Mouse (Mus musculus) MEL (cell line): ENCODE measurements at regions not wholly inside any gene's neighbourhood (a gene's known extent, or its start where the extent isn't known, plus 50 kb on each side); places are given as distances from the start of the nearest gene placed in this dataset.

Experiments used
- CTCF ChIP-seq, 3 experiments: IDR thresholded peaks in 2 of 3; conservative IDR thresholded peaks in 1 of 3; 2 replicates each; pipeline ENCODE4 v1.5.1; 2011 to 2012; ENCODE audit warnings: low read length in 3 of 3, low read depth in 2 of 3, mild to moderate bottlenecking in 2 of 3, improper control_type of control experiment in 1 of 3, inconsistent platforms in 1 of 3, mixed read lengths in 1 of 3, moderate library complexity in 1 of 3; ENCODE audit not compliant: control insufficient read depth in 1 of 3, insufficient read depth in 1 of 3, poor library complexity in 1 of 3, severe bottlenecking in 1 of 3
- E2F4 ChIP-seq: IDR thresholded peaks from 2 replicates; pipeline ENCODE4 v1.6.1; 2011; ENCODE audit warnings: low read depth, low read length, improper control_type of control experiment, borderline replicate concordance
- EP300 ChIP-seq, 2 experiments: IDR thresholded peaks; 2 replicates each; pipeline ENCODE4 v1.6.1; 2011; ENCODE audit warnings: improper control_type of control experiment in 2 of 2, low read length in 2 of 2, low read depth in 1 of 2, mild to moderate bottlenecking in 1 of 2
- HCFC1 ChIP-seq: IDR thresholded peaks from 2 replicates; pipeline ENCODE4 v1.6.1; 2012; ENCODE audit warnings: low read depth, mild to moderate bottlenecking, inconsistent platforms, low read length, improper control_type of control experiment, moderate library complexity
- MAZ ChIP-seq: IDR thresholded peaks from 2 replicates; pipeline ENCODE4 v1.6.1; 2012; ENCODE audit warnings: low read depth, mild to moderate bottlenecking, inconsistent platforms, low read length, improper control_type of control experiment
- MXI1 ChIP-seq: IDR thresholded peaks from 2 replicates; pipeline ENCODE4 v1.6.1; 2011; ENCODE audit warnings: mild to moderate bottlenecking, low read depth, low read length, improper control_type of control experiment
- MYB ChIP-seq: IDR thresholded peaks from 2 replicates; pipeline ENCODE4 v1.6.1; 2011; ENCODE audit warnings: mild to moderate bottlenecking, low read depth, low read length, improper control_type of control experiment
- POLR2A ChIP-seq, 2 experiments: IDR thresholded peaks; 2 replicates each; pipeline ENCODE4 v1.6.1; 2011 to 2012; ENCODE audit warnings: low read length in 2 of 2, mild to moderate bottlenecking in 2 of 2, control low read depth in 1 of 2, improper control_type of control experiment in 1 of 2, low read depth in 1 of 2, moderate library complexity in 1 of 2; ENCODE audit not compliant: control insufficient read depth in 1 of 2, insufficient read depth in 1 of 2, poor library complexity in 1 of 2
- RCOR1 ChIP-seq: IDR thresholded peaks from 2 replicates; pipeline ENCODE4 v1.6.1; 2012; ENCODE audit warnings: low read depth, mild to moderate bottlenecking, inconsistent platforms, low read length, improper control_type of control experiment
- TAL1 ChIP-seq: IDR thresholded peaks from 2 replicates; pipeline ENCODE4 v1.6.1; 2012; ENCODE audit warnings: mild to moderate bottlenecking, inconsistent platforms, low read length, moderate library complexity, mixed read lengths
- UBTF ChIP-seq: IDR thresholded peaks from 2 replicates; pipeline ENCODE4 v1.6.1; 2012; ENCODE audit warnings: low read depth, mild to moderate bottlenecking, inconsistent platforms, low read length, improper control_type of control experiment, moderate library complexity, borderline replicate concordance; ENCODE audit not compliant: insufficient read depth
- USF1 ChIP-seq: IDR thresholded peaks from 2 replicates; pipeline ENCODE4 v1.6.1; 2014; ENCODE audit warnings: low read depth, mild to moderate bottlenecking, inconsistent platforms, low read length, improper control_type of control experiment, moderate library complexity
- ZNF384 ChIP-seq: IDR thresholded peaks from 2 replicates; pipeline ENCODE4 v1.6.1; 2012; ENCODE audit warnings: low read depth, mild to moderate bottlenecking, inconsistent platforms, low read length, improper control_type of control experiment

GRCm38 (mm10) chr5:111622481-111622880 lies 111.2 kb upstream of the Gm26897 start:
- TF ChIP-seq POLR2A (IDR thresholded peaks at IDR 0.05; ENCODE audit: control insufficient read depth in 1 of 2, insufficient read depth in 1 of 2, low read depth in 1 of 2, low read length in 2 of 2, poor library complexity in 1 of 2) (no peak), TAL1 (no peak), HCFC1 (no peak), E2F4 (no peak), ZNF384 (no peak), MYB (no peak), USF1 (no peak), MXI1 (no peak), CTCF (IDR thresholded peaks at IDR 0.05 in 2 of 3, conservative IDR thresholded peaks at IDR 0.05 in 1 of 3; ENCODE audit: control insufficient read depth in 1 of 3, insufficient read depth in 1 of 3, low read depth in 2 of 3, low read length in 3 of 3, poor library complexity in 1 of 3, severe bottlenecking in 1 of 3) (no peak), EP300 (IDR thresholded peaks at IDR 0.05; ENCODE audit: low read depth in 1 of 2, low read length in 2 of 2) (no peak), UBTF (no peak), MAZ (no peak), RCOR1 (no peak)
